Mouse (Mus musculus) megakaryocyte, embryonic 14.5 days (primary cell): Measurements from ENCODE around the gene Gm17581.

ENCODE experiments used
- FLI1 ChIP-seq: IDR thresholded peaks from 2 replicates; pipeline ENCODE4 v1.6.1; 2012; ENCODE audit warnings: low read length, inconsistent platforms, mixed read lengths
- GATA1 ChIP-seq: IDR thresholded peaks from 3 replicates; pipeline ENCODE4 v1.6.1; 2012; ENCODE audit warnings: mixed read lengths, low read length, inconsistent platforms, borderline replicate concordance

DNA sequence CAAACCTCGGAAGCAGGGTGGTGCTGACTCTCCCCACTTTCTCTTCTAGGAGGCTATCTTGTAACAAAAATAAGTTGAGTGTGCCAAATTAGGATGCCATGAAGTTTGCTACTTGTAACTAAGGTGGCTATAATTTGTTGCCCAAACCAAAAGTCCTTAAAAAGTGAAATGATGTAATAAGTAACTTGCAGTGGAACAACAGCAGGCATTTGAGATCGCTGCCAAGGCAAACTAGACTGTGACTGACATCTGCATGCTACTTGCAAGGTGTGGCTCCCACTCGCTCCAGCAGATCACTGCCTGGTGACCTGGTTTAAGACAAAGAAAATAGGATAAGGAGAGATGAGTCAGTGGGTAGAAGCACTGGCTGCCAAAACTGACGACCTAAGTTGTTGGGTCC, 42.5 kb downstream of the Gm17581 start:
- TF ChIP-seq GATA1 (no peak), FLI1 (no peak)
